Mouse (Mus musculus) c-Kit-negative CD71-positive TER-119-positive erythroid progenitor cells, embryonic 14.5 days (primary cell): ENCODE results near the gene Frmd4a.
A peak's percentile ranks its signal among the peaks of the same experiment; 100 is the strongest.
"Not testable (repeated sequence)": the region's sequence is repeated elsewhere in the genome, so short reads cannot be mapped to it uniquely, and the experiment has no call there.

Source experiments
- DNase-seq: peaks from one replicate; pipeline ENCODE4 v3.0.0-alpha.2; 2013; ENCODE audit warnings: low read depth, low spot score

The Frmd4a gene

DNA sequence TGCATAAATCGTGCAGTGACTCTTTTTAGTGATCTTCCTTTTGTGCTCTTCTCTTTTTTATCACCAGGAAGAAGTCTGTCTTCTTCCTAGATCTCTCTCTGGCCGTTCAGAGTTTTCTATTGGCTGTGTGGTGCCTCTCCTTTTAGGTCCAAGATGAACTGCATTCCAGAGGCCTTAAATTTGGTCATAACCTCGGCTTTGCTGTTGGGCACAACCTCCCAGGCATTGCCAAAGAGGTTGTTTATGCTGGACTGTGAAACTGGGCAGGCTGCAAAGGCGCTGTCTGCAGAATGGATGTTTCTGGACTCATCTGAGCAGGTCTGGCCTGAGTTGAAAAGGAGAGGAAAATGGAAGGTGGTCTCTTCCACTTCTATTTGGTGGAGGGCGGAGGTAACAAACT is 560.8 kb downstream of the Frmd4a start:
- DNase-seq, result no peak

DNA sequence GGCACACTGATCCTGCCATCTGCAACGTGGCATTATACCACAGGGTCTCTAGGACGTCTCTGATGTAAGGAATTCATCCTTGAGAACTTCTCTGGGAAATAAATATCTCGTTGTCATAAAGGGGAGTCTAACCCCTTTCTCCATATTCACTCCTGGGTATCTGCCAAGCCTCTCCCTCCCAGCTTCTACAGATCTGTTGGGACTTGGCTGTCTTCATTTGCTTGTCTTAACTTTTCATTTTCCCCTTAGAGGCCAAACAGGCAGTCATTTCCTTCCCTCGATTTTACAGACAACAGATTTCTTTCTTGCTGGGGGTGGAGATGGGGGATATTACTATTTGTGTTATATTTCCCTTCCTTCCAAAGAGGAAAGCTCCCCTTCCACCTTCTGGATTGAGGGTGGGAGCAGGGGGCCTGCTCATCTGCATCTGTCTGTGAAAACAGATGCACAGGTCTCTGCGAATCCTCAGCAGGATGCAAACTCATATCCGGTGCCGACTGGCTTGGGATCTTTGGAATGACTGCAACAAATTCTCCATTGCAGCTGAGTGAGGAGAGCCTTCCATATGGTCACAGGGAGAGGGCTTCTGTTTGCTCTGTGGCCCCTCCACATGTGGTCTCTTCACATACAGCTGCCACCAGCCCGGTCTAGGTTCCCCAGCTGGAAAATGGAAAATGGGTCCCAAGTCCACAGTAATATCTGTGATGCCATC is 562.0 kb downstream of the Frmd4a start:
- DNase-seq, result no peak

DNA sequence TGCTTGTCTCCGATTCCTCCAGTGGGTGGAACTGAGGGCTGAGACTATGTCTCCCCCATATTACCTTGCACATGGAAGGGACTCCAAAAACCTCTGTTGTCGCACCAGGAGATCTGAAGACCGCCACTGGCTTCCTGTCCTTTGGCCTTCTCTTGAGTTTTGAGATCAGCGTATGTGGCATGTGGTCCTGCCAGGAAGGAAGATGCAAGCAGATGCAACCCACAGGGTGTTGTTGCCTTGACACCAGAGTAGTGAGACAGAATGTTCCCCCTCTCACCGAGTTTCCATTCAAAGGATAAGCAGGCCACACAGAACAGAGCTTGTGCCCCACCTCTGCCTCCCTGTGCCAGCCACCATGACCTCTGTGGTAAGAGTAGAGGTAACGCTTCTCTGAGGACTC is 563.1 kb downstream of the Frmd4a start:
- DNase-seq, result no peak

DNA sequence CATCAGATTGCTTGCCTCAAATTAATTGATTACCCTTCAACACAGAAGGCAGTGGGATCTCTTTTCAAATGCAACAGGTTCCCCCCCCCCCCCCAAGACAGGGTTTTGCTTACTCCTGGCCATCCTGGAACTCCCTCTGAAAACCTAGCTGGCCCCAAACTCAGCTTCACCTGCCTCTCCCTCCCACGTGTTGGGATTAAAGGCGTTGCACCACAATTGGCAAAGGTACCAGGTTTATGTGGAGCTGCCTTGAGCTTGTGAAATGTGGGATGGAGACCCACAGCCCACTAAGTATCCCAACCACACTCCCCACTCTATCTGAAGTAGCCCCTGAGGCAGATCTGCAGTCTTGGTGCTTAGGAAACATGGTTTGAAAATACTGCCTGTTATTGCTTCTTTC is 565.4 kb downstream of the Frmd4a start:
- DNase-seq, result no peak

DNA sequence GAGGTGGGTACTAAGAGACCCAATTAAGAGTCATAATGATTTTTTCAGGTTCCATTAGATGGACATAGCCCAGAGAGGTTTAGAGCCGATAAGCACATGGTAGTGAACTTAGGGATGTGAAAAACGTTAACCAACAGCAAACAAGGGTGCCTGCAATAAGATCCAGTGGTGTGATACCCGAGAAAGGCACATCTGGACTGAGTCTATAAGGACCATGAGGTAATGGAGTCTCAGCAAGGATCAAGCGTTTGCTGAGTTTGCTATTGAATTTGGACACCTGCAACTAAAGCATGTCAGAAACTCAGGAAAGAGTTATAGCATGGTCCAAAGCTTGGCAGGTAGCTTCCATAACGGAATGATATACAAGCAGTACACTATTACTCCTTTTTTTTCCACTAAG is 566.7 kb downstream of the Frmd4a start:
- DNase-seq, result no peak

DNA sequence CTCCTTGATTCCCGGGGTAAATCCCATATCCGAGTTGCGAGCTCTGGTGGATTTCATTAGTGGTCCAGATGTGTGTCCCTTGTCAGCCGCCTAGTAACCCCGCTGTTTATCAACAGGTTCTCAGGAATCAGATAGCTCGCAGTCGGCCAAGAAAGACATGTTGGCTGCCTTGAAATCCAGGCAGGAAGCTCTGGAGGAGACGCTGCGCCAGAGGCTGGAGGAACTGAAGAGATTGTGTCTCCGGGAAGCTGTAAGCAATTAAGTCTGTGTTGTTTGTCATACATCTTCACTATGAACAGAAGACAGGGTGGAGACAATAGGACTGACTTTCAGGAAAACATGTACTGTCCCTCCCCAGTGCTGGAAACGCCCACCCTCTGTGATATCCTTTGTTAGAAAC is 568.7 kb downstream of the Frmd4a start:
- DNase-seq, result no peak

DNA sequence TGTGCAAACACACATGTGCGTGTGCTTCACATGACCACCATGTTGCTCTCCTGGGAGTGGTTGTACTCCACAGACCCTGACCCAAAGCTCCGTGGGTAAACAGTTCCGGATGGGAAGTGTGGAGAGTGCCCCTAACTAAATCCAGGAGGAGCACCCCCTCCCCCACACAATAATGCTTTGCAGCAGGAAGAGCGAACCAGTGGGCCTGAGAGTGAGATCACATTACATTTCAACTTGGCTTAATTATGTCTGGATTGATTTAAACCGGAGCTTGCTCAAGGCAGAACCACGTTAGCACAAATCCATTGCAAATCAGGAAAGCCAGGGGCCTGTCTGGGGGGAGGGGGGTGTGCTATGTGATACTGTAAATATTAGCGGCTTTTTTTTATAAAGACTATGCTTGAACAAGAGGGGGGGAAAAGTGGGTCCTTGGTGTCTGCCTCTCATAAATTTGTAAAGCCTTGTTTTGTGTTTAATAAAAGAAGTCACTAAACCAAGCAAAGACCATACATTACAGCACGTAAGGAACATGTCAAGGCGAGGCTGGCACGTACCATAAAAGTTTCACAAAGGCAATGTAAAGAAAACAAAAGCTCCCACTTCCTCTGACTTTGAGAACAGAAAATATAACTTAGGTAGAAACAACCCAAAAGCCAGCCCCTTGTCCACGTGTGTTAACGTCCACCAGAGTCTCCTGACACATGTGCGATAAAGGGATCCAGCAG is 570.3 kb downstream of the Frmd4a start:
- no peak for DNase-seq

DNA sequence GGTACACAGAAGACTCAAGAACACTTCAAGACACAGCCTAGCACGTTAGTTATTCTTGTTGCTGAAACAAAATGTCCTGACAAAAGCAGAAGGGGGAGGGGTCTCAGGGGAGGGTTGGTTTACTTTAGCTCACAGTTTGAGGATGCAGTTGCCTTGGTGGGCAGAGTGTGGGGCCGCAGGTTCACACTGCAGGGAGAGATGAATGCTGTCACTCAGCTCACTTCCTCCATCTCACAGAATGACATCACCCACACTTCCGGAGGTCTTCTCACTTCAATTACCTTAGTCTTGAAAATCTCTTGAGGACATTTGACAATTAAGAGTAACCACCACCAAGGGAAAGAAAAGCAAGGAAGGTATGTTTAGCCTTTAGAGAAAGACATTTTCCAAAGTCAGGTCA is 574.1 kb downstream of the Frmd4a start:
- DNase-seq, result no peak

DNA sequence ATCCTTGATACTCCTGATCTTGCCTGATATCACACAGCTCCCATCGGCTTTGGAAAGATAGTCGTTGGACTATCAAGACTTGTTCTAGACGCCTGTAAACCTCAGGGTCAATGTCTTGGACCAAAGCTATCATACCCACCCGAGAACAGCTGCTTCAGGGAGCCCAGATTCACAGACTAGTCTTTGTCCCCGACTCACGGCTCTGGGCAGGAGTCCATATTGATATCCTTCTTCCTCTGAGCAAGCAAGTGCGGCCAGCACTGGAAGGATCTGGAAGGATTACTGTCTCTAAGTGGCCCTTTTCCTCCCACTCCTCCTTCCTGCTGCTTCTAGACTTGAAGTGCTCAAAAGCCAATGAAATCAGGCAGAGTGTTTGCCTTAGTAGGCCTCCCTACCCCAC is 575.1 kb downstream of the Frmd4a start:
- no peak for DNase-seq

DNA sequence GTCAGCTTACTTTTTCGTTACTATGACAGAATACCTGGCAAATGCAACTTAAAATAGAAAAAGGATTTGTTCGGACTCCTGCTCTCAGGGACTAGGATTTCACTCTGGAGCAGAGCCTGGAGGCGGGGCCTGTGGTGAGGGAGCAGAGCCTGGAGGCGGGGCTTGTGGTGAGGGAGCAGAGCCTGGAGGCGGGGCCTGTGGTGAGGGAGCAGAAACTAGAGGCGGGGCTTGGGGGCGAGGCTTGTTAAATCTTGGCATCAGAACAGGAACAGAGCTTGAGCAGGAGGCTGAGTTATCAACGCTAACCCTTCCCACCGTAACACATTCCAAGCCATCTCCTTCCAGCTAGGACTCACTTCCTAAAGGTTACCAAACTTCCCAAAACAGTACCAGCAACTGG is 575.9 kb downstream of the Frmd4a start:
- peak; percentile 49 for DNase-seq

DNA sequence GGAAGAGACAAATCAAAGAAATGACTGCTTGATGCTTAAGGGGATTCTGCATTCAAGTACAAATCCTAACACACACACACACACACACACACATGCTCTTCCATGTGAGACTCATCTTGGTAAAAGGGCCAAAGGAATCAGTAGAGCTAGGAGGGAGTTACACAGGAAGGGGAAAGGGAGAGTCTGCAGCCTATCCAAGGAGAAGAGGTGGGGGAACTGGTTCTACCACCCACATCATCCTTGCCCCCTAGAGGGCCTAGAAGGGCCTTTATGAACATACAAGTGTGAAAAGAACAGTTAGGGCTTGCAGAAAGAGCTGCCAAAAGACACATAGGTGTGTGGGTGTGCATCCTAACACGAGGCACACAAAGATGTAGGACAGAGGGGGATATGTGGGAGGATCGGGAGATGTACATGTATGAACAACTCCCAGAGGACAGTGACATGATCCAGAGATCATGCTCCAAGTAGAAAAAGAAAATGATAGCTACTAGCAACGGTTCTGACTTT is 576.4 kb downstream of the Frmd4a start:
- no peak for DNase-seq

DNA sequence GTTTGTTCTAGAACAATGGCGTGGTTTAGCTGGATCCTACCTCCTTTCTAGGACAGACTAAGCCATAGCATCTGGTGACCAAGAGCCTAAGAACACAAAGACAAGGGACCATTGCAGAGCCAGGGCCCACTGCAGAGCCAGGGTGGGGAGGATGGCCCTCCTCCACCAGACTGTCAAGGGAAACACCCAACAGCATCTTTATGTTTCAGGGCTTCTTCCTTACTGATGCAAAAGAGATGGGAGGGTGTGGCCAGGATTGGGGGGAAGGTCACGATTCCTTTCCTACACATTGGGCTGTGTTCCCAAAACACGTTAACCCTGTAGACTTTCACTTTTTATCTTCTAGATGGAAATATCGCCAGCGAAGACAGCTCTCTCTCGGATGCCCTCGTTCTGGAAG is 579.5 kb downstream of the Frmd4a start:
- DNase-seq, result no peak

DNA sequence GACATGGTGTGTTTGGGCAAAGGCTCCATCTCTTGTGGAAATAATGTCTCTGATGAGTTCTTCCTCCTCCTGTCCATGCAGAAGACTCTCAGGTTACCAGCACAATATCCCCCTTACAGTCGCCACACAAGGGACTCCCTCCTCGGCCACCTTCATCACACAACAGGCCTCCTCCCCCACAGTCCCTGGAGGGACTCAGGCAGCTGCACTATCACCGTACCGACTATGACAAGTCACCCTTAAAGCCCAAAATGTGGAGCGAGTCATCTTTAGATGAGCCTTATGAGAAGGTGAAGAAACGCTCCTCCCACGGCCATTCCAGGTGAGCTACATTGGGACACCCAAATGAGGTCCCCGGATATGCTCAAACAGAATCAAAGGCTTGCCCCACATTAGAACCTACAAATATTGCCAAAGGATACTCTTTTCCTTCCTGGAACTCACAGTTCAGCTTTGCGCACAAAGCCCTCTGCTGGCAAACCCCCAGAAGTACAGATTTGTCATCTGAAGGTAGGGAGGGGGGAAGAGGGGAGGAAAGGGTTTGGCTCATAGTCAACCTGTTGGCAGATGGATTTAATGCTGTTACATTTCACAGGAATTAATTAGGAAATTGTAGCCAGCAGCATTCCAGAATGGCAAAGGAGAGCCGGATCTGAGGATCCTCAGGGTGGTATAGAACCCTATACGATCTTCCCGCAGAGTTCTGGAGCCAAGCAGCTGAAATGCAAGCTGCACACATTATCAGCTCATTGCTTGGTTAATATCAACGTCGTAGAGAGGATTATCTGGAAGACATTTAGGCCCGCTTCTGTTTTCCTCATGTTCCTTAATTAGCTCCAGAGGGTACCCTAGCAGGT is 583.7 kb downstream of the Frmd4a start:
- no peak for DNase-seq

DNA sequence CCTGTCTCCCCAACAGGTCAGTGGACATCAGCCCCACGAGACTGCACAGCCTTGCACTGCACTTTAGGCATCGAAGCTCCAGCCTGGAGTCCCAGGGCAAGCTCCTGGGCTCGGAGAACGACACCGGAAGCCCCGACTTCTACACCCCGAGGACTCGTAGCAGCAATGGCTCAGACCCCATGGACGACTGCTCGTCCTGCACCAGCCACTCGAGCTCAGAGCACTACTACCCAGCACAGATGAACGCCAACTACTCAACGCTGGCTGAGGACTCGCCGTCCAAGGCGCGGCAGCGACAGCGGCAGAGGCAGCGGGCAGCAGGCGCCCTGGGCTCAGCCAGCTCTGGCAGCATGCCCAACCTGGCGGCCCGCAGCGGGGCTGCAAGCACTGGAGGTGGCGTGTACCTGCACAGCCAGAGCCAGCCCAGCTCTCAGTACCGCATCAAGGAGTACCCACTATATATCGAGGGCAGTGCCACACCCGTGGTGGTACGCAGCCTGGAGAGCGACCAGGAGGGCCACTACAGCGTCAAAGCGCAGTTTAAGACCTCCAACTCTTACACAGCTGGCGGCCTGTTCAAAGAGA is 585.9 kb downstream of the Frmd4a start:
- no peak for DNase-seq

DNA sequence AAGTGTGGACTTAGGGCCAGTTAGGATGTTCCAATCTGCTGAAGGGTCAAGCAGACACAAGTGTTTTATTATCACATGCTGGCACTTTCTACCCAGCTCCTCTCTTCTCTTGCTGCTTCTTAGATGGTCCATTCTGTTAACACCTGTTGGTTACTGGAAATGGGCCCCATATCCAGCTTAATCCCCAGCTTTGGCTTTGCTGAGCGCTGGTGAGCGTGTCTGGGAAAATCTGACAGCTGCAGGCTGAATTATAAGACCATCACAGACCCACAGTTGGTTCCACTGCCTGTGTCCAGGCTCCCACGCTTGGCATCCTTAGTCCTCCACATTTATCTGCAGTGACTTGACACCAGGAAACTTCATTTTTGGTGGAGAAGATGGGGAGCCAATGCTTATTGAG is 589.0 kb downstream of the Frmd4a start:
- no peak for DNase-seq

DNA sequence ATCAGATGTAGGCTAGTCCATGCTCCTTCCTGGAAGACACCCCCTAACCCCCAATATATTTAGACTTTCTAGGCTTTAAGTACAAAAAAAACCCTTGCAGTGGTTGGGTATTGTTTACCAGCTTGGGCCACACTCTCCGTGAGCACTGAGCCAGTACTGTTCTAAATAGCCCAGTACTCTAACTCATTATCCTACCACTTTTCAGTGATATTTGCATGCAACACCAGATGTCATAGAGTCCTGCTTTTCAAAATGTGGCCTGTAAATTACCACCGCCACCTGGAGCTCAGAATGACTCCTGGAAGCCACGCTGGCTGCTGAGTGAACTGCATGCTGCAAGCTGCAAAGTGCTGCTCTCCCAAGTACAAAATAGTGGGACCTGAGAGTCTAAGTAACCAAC is 590.7 kb downstream of the Frmd4a start:
- no peak for DNase-seq

DNA sequence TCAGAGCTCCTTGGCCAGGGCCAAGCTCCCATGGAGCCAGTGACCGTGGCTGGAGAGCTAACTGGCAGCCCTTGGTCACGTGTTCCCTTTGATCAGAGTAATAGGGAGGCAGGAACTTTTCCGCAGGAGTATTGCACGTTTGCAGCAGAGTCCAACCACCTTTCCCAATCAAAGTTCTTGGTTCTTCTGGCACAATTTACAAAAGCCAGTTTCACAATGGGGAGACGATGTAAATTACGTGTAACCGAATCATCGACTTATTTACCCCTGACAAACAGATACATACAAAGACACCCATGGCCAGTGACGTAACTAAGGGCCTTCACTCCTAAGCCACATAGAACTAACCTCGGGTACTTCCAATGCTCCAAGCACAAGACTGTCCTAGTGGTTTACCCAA is 591.9 kb downstream of the Frmd4a start:
- no peak for DNase-seq

DNA sequence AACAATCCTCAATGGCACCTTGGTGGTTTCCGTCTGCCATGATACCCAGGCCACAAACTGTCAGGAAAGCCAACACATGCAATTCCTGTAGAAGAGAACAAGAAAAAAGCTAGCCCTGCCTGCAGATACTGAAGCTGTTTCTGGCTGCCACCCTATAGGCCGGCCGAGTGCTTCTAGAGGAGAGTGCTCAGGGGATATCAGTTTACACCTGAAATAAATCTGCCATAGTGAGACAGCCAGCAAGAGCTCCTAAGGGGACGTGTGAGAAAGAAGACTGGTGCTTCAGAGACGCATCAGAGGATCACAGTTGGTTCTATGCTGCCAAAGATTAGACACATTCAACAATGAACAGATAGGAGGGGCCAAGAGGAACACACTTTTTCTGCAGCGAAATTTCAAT is 593.8 kb downstream of the Frmd4a start:
- no peak for DNase-seq

DNA sequence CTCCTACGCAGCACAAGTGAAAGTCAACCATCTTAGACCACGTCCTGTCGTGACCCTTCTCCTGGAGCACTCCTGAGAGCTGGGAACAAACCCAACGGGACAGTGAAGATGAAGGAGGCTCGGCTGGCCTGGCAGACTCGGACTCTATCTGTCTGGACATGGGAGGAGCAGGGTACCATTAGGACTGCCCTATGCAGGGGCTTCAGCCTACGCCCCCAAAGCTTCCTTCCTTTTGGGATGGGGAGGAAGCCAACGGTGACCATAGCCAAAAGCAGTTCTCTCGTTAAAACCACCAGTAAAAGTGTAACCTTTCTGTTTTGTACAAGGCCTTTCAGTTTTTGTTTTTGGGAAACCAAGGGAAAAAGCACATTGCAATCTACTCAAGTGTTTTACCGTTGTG is 594.2 kb downstream of the Frmd4a start:
- DNase-seq, result no peak

DNA sequence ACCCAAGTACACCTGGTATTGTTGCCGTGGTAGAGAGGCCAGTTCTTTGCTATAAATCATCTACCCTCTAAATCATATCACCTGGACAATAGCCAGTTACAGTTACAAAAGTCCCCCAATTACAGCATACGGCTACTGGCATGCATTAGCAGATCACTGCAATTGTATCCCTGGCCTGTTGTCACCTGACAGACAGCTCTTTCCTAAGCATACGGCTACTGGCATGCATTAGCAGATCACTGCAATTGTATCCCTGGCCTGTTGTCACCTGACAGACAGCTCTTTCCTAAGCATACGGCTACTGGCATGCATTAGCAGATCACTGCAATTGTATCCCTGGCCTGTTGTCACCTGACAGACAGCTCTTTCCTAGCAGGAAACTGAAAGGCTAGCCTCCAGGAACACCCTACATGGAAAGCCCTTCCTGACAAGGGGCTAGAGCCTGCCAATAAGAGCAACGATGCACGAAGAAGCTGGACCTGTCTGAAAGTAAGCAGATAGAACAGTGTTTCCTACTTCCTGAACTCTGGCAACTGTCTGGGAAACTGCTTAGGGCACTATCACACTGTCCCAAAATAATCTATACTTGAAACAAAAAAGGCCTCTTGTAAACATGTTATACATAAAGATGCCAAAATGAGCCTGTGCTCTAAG is 596.9 kb downstream of the Frmd4a start:
- not testable (repeated sequence) for DNase-seq

DNA sequence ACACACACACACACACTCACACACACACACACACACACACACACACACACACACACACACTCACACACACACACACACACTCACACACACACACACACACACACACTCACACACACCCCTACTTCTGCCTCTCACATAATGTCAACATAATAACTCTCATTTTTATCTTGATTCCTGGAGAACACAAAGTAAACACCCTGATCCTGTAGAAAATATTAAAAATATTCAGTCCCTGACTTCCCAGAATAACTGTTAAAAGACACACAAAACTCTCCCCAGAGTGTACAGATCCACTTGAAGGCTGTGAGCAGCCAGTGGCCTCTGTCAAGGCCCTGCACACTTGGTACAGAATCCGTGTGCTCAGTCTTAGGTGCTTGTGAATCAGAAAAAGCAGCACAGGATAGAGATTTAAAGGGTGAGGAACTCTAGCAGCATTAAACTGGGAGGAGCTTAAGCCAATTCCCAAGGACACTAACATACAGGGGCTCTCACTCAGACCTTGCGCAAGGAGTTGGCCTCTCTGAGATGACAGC is 597.6 kb downstream of the Frmd4a start:
- no peak for DNase-seq
